Mouse (Mus musculus) activated CD4-positive, CD25-positive, alpha-beta regulatory T cell, adult 9 weeks (primary cell): ENCODE measurements around the gene Tcte2. TPM values are rescaled to one million over a fixed set of nuclear protein-coding genes. Genes with fewer than 3 reads are reported as not detected.

Experiments
- polyA plus RNA-seq: library from polyadenylated mRNA; unstranded; fragments of 100-300 nt; shearing (Covaris generic); gene quantifications from one replicate; pipeline ENCODE4 v1.2.1, GENCODE M21; 2017

The Tcte2 gene
- 0.18 TPM for polyA plus RNA-seq

DNA sequence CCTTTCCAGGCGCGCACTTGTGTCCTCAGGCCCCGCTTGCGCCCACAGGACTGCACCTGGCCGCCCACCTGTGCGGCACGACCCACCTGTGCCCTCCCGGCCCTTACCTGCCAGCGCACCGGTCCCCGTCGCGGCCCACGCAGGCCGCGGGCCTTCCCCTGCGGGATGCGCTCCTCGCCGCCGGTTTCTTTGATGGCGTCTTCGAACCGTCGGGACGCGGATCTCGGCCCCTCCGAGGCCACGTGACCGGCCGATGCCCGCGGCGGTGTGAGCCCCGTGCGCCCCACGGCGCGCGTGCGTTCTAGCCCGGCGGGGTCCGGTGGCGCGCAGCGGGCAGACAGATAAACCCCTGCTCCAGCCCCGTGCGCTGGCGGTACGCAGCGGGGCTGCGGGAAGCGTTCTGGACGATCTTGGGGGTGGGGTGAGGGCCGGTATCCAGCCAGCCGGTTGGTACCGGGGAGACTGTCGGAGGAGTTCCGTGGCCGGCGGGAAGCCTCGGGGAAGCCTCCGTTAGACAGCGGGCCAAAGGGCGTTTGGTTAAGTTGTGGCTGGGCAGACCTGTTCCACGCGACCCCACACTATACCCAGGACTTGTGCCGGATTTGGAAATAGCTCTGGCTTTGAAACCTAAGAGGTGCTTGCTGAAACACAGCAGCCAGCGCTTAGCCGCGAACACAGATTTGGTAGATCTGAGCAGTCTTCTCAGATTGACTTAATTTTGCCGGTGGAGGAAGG is at the start of gene Tcte2:
Gene Tcte2, minus strand, starts transcription at position 647 of the 735 bp plus-strand sequence.

DNA sequence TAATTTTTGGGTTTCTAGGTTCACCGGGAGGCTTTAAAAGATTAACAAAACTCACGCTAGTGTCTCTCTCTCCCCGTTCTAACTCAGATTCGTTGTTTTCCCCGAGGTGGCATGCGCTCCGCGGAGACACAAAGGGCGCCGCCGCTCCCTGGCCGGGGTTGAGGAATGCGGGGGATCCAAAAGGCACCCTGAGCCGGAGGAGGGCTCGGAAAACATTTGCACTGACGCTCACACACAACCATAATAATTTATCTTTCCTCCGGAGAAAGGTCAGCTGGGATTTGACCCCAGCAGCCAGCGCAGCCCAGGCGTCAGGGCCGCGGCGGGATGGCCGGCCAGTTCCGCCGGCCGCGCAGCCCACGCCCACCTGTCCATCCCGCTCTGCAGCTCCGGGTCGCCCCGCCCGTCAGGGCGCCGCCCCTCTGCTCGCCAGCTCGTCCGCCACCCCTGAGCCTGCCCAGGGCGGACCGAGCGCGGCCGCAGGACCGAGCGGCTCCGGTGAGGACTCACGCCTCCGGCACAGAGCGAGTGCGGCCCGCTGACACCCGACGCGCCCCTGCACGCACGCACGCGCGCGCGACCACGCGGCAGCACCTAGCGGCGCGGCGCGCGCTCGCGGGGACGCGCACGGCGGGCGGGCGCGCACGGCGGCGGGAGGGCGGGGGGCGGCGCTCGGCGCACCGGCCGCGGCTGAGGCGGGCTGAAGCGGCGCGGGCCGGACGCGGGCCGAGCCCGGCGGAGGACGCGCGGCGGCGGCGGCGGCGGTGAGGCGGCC is 1.6 kb downstream of the Tcte2 start, which contains the start of gene Afdn:
Gene Afdn, plus strand, starts transcription at position 687 of the 775 bp plus-strand sequence.

Other genes starting within 250 kb of the Tcte2 start
- 1.5 TPM for gene Afdn, start 1.3 kb downstream of the Tcte2 start, polyA plus RNA-seq
- gene Gm7168, start 186.5 kb upstream of the Tcte2 start, polyA plus RNA-seq, result not detected
- not detected for gene Gm7356, start 241.9 kb upstream of the Tcte2 start, polyA plus RNA-seq